Mouse (Mus musculus) stomach, embryonic 14.5 days (tissue): Measurements from ENCODE around the gene Fat1. TPM values are rescaled to one million over a fixed set of nuclear protein-coding genes. Genes with fewer than 3 reads are reported as not detected.
A peak's percentile ranks its signal among the peaks of the same experiment; 100 is the strongest.

Source experiments
- ATAC-seq: fragments of 200-750 bp; cut with Nextera tagmentation; 2 replicates; pipeline ENCODE4 v1.8.0; 2017; ENCODE audit warnings: low read depth, moderate TSS enrichment; ENCODE audit not compliant: insufficient number of reproducible peaks, insufficient read depth, low FRiP score
- H3K27ac ChIP-seq: fragments of 300-500 bp; sonication (generic); 2 replicates; pipeline ENCODE4 v1.5.1; 2014; ENCODE audit warnings: mild to moderate bottlenecking, low read length, moderate library complexity, mixed read lengths
- H3K27me3 ChIP-seq: fragments of 300-500 bp; sonication (generic); 2 replicates; pipeline ENCODE4 v1.6.1; 2014; ENCODE audit warnings: low read length, control low read depth, mixed read lengths; ENCODE audit not compliant: control insufficient read depth, insufficient read depth
- H3K36me3 ChIP-seq: fragments of 300-500 bp; sonication (generic); 2 replicates; pipeline ENCODE4 v1.6.1; 2014; ENCODE audit warnings: mild to moderate bottlenecking, control low read depth, low read length, moderate library complexity, mixed read lengths; ENCODE audit not compliant: control insufficient read depth, insufficient read depth
- H3K4me1 ChIP-seq: fragments of 300-500 bp; sonication (generic); 2 replicates; pipeline ENCODE4 v1.6.1; 2014; ENCODE audit warnings: low read length, control low read depth, mixed read lengths; ENCODE audit not compliant: control insufficient read depth, insufficient read depth
- H3K4me2 ChIP-seq: fragments of 300-500 bp; sonication (generic); replicated peaks from 2 replicates; pipeline ENCODE4 v1.6.1; 2014; ENCODE audit warnings: low read depth, low read length, control low read depth
- H3K4me3 ChIP-seq: fragments of 300-500 bp; sonication (generic); 2 replicates; pipeline ENCODE4 v1.5.1; 2014; ENCODE audit warnings: low read depth, low read length, control low read depth
- H3K9ac ChIP-seq: fragments of 300-500 bp; sonication (generic); replicated peaks from 2 replicates; pipeline ENCODE4 v1.6.1; 2014; ENCODE audit warnings: low read depth, mild to moderate bottlenecking, control low read depth, low read length, moderate library complexity, mixed read lengths
- H3K9me3 ChIP-seq: fragments of 300-500 bp; sonication (generic); 2 replicates; pipeline ENCODE4 v1.6.1; 2016; ENCODE audit warnings: low read depth, low read length, control low read depth; ENCODE audit not compliant: control insufficient read depth
- WGBS: fragments of 180-500 bp; shearing (Covaris S2); extraction: QIAGEN DNeasy Blood & Tissue Kit; methylation state at CpG from one replicate; pipeline ENCODE4 v1.1.7; 2014; 5-methylcytosine and 5-hydroxymethylcytosine counted together
- polyA plus RNA-seq: library from polyadenylated mRNA; unstranded; fragments of >200 nt; fragmentation: Nextera tagmentation; extraction: Ambion mirVana; gene quantifications from 2 replicates; pipeline ENCODE4 v1.2.1, GENCODE M21; 2014

Fat1 gene
- polyA plus RNA-seq, 1 experiment from 2014 or later = 37.8 TPM

- no peak overlapping the region for H3K4me3 ChIP-seq
- peaks cover 27% of the 10 kb centered on the region for H3K4me1 ChIP-seq
- no peak for ATAC-seq
- no peaks in the 10 kb centered on the region for H3K27me3 ChIP-seq
- no peak overlapping the region for H3K9ac ChIP-seq
- no peak overlapping the region for H3K4me2 ChIP-seq
- 51% methylated on average over 6 of the region's 6 CpGs for WGBS
- H3K9me3 ChIP-seq = no peaks in the 10 kb centered on the region
- no peaks in the 10 kb centered on the region for H3K36me3 ChIP-seq
- H3K27ac ChIP-seq = no peak overlapping the region
Measured at GRCm38 (mm10) chr8:44971346-44971745, 36.1 kb downstream of the Fat1 start.

- no peak overlapping the region for H3K9ac ChIP-seq
Measured at GRCm38 (mm10) chr8:44971964-44972363, 36.7 kb downstream of the Fat1 start.

GRCm38 (mm10) chr8:44975113-44975512, 39.9 kb downstream of the Fat1 start:
- ATAC-seq = no peak
- Histone ChIP-seq H3K9me3 (no peaks in the 10 kb centered on the region), H3K4me1 (peaks cover 25% of the 10 kb centered on the region), H3K27me3 (no peaks in the 10 kb centered on the region), H3K27ac (no peak overlapping the region), H3K36me3 (no peaks in the 10 kb centered on the region), H3K9ac (no peak overlapping the region), H3K4me2 (0 out of 2 replicates have a peak overlapping the region, but pooled peaks have one; percentile 2), H3K4me3 (no peak overlapping the region)
- 16% methylated on average over 9 of the region's 9 CpGs for WGBS

More at GRCm38 (mm10) chr8:44971964-44972363, 36.7 kb downstream of the Fat1 start:
- Histone ChIP-seq H3K27ac (no peak overlapping the region), H3K27me3 (no peaks in the 10 kb centered on the region), H3K36me3 (no peaks in the 10 kb centered on the region), H3K9me3 (no peaks in the 10 kb centered on the region), H3K4me2 (no peak overlapping the region), H3K4me3 (no peak overlapping the region), H3K4me1 (peaks cover 27% of the 10 kb centered on the region)
- no peak for ATAC-seq
- WGBS = 49% methylated on average over 5 of the region's 5 CpGs

GRCm38 (mm10) chr8:44975654-44976053, 40.4 kb downstream of the Fat1 start:
- Histone ChIP-seq H3K9ac (no peak overlapping the region), H3K4me1 (peaks cover 24% of the 10 kb centered on the region), H3K9me3 (no peaks in the 10 kb centered on the region), H3K27ac (no peak overlapping the region), H3K4me2 (no peak overlapping the region), H3K36me3 (no peaks in the 10 kb centered on the region), H3K4me3 (no peak overlapping the region), H3K27me3 (no peaks in the 10 kb centered on the region)
- WGBS = 67% methylated on average over 4 of the region's 4 CpGs
- ATAC-seq = no peak

- no peaks in the 10 kb centered on the region for H3K27me3 ChIP-seq
- H3K4me3 ChIP-seq = no peak overlapping the region
- no peak overlapping the region for H3K4me2 ChIP-seq
- no peak overlapping the region for H3K9ac ChIP-seq
- H3K9me3 ChIP-seq = no peaks in the 10 kb centered on the region
- H3K36me3 ChIP-seq = no peaks in the 10 kb centered on the region
- H3K27ac ChIP-seq = no peak overlapping the region
- peaks cover 16% of the 10 kb centered on the region for H3K4me1 ChIP-seq
- ATAC-seq = no peak
- 61% methylated on average over 9 of the region's 9 CpGs for WGBS
Measured at GRCm38 (mm10) chr8:44978622-44979021, 43.4 kb downstream of the Fat1 start.

GRCm38 (mm10) chr8:44979245-44979644, 44.0 kb downstream of the Fat1 start:
- Histone ChIP-seq H3K4me2 (no peak overlapping the region), H3K9ac (no peak overlapping the region), H3K4me3 (no peak overlapping the region), H3K36me3 (no peaks in the 10 kb centered on the region), H3K9me3 (no peaks in the 10 kb centered on the region), H3K4me1 (peaks cover 12% of the 10 kb centered on the region), H3K27me3 (no peaks in the 10 kb centered on the region), H3K27ac (no peak overlapping the region)
- 40% methylated on average over 6 of the region's 6 CpGs for WGBS
- no peak for ATAC-seq

- no peak overlapping the region for H3K4me3 ChIP-seq
- H3K9me3 ChIP-seq = no peaks in the 10 kb centered on the region
- no peaks in the 10 kb centered on the region for H3K36me3 ChIP-seq
- WGBS = 44% methylated on average over 12 of the region's 12 CpGs
- H3K27ac ChIP-seq = peak overlapping the region; percentile 73
- H3K4me1 ChIP-seq = peaks cover 5% of the 10 kb centered on the region; the same call in 1 of the 2 replicates
- no peak overlapping the region for H3K4me2 ChIP-seq
- ATAC-seq = peak; percentile 88
- no peaks in the 10 kb centered on the region for H3K27me3 ChIP-seq
- H3K9ac ChIP-seq = no peak overlapping the region
Measured at GRCm38 (mm10) chr8:44980030-44980429, 44.8 kb downstream of the Fat1 start.

GRCm38 (mm10) chr8:44985326-44986288, 50.4 kb downstream of the Fat1 start:
- peaks cover 8% of the 10 kb centered on the region; the same call in 1 of the 2 replicates for H3K4me1 ChIP-seq
- H3K4me3 ChIP-seq = no peak overlapping the region
- H3K36me3 ChIP-seq = peaks cover 6% of the 10 kb centered on the region; the same call in 1 of the 2 replicates
- no peak overlapping the region for H3K4me2 ChIP-seq
- no peaks in the 10 kb centered on the region for H3K27me3 ChIP-seq
- H3K27ac ChIP-seq = no peak overlapping the region
- no peaks in the 10 kb centered on the region for H3K9me3 ChIP-seq
- ATAC-seq = peak; percentile 49; the same call in 1 of the 2 replicates
- 37% methylated on average over 10 of the region's 10 CpGs for WGBS
- no peak overlapping the region for H3K9ac ChIP-seq
